8 mouse cellular contexts compared by ENCODE assay signal in the genomic region with DNA sequence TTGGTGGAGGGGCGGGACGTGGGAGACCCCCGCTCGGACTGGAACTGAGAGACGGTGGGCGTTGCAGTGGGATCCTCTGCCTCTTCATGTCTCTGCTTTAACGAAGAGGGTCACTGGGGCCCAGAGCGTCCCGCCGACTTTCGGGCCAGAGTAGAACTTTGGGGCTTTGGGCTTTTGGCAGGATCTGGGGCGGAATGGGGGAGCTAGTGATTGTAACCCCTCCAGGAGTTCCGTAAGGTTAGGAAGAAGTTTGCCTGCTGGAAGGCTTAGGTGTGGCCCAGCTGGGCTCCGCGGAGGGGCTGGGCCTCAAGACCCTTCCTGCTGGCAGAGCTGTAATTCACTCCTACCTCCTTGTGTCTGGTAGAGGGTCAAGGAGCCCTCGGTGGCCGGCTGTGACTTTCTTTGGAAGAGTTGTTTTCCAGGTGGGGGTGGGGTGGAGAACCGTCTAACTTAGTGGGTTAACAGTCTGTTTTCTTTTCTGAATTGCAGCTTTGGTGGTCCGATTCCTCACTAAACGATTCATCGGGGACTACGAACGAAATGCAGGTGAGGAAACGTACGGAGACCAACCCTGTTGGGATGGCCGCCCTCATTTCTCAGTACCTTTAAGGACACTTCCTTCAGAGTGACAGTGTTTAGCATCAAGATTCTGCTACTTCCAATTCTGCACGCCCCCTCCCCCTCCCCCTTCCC. TPM values are rescaled to one million over a fixed set of nuclear protein-coding genes. Genes with fewer than 3 reads are reported as not detected.
DNase-seq lines count a peak whose midpoint lies in the region; ATAC-seq lines count a peak whose summit lies in the region.

No protein-coding gene starts in this region.

- no peaks in the 10 kb centered on the region for H3K9me3 ChIP-seq in heart, embryonic 15.5 days (replicated peaks)
- no peaks in the 10 kb centered on the region for H3K9me3 ChIP-seq in forebrain, embryonic 14.5 days (replicated peaks; ENCODE audit: control insufficient read depth, low read length)
- no peaks in the 10 kb centered on the region for H3K9me3 ChIP-seq in liver, embryonic 13.5 days (replicated peaks)

- WGBS in heart, embryonic 15.5 days = 1% methylated on average over 27 of the region's 27 CpGs
- WGBS in forebrain, embryonic 14.5 days = under 1% methylated on average over 27 of the region's 27 CpGs
- 8% methylated on average over 27 of the region's 27 CpGs for WGBS in liver, embryonic 13.5 days (ENCODE audit: insufficient replicate concordance)

- H3K4me1 ChIP-seq in heart, embryonic 15.5 days (replicated peaks) = peaks cover 58% of the 10 kb centered on the region
- H3K4me1 ChIP-seq in forebrain, embryonic 14.5 days (ENCODE audit: control insufficient read depth, insufficient read depth, low read length) = peaks cover 19% of the 10 kb centered on the region; the same call in 1 of the 2 replicates
- peaks cover 28% of the 10 kb centered on the region for H3K4me1 ChIP-seq in liver, embryonic 13.5 days (replicated peaks)

- peak overlapping the region; percentile 98 for H3K4me3 ChIP-seq in heart, embryonic 15.5 days
- peak overlapping the region; percentile 82 for H3K4me3 ChIP-seq in forebrain, embryonic 14.5 days (ENCODE audit: low read depth, low read length)
- peak overlapping the region; percentile 66 for H3K4me3 ChIP-seq in liver, embryonic 13.5 days (replicated peaks)

- peaks cover 23% of the 10 kb centered on the region for H3K36me3 ChIP-seq in heart, embryonic 15.5 days
- H3K36me3 ChIP-seq in forebrain, embryonic 14.5 days (ENCODE audit: control insufficient read depth, insufficient read depth, low read length) = peaks cover 12% of the 10 kb centered on the region; the same call in 1 of the 2 replicates
- H3K36me3 ChIP-seq in liver, embryonic 13.5 days = peaks cover 8% of the 10 kb centered on the region; the same call in 1 of the 2 replicates

- H3K27ac ChIP-seq in heart, embryonic 15.5 days = peak overlapping the region; percentile 92
- H3K27ac ChIP-seq in forebrain, embryonic 14.5 days (ENCODE audit: low read depth, low read length) = peak overlapping the region; percentile 66; the same call in 1 of the 2 replicates
- no peak overlapping the region for H3K27ac ChIP-seq in liver, embryonic 13.5 days

- intact Hi-C loops in heart, postnatal 36 days (cut with DNase I) = loop anchor here (1.0 to 5.0 kb wide), 7 partner anchors 21 to 188 kb away; no protein-coding TSS in a partner anchor

- no peak for ATAC-seq in heart, embryonic 15.5 days (replicated peaks; ENCODE audit: insufficient number of reproducible peaks, insufficient read depth, low FRiP score, low read depth)
- peak; percentile 55 for ATAC-seq in forebrain, embryonic 14.5 days
- ATAC-seq in liver, embryonic 13.5 days (ENCODE audit: low read depth) = peak; percentile 5; the same call in 1 of the 2 replicates
- ATAC-seq in monocyte, adult 5-6 weeks (replicated peaks; ENCODE audit: insufficient number of reproducible peaks, low FRiP score, low TSS enrichment, poor library complexity, severe bottlenecking) = no peak

- H3K9ac ChIP-seq in heart, embryonic 15.5 days = peak overlapping the region; percentile 99
- peak overlapping the region; percentile 81 for H3K9ac ChIP-seq in forebrain, embryonic 14.5 days (ENCODE audit: low read length)
- peak overlapping the region; percentile 74 for H3K9ac ChIP-seq in liver, embryonic 13.5 days

- H3K27me3 ChIP-seq in heart, embryonic 15.5 days = no peaks in the 10 kb centered on the region
- no peaks in the 10 kb centered on the region for H3K27me3 ChIP-seq in forebrain, embryonic 14.5 days (replicated peaks; ENCODE audit: control insufficient read depth, insufficient read depth, low read length)
- peaks cover 50% of the 10 kb centered on the region for H3K27me3 ChIP-seq in liver, embryonic 13.5 days

- DNase-seq in heart, postnatal 36 days = no peak
- DNase-seq in R1 (ENCODE audit: low read depth, low spot score) = peak; percentile 54
- no peak for DNase-seq in forebrain, embryonic 14.5 days (ENCODE audit: low spot score)
- DNase-seq in liver, embryonic 13.5 days = no peak
- DNase-seq in right cerebral cortex, adult 2 months (ENCODE audit: low spot score in 2 of 2) = no peak
- no peak for DNase-seq in c-Kit-positive CD71-positive TER-119-positive erythroid progenitor cells, embryonic 14.5 days (ENCODE audit: low spot score)

- H3K4me2 ChIP-seq in heart, embryonic 15.5 days = peak overlapping the region; percentile 97
- peak overlapping the region; percentile 75 for H3K4me2 ChIP-seq in forebrain, embryonic 14.5 days (ENCODE audit: low read length)
- peak overlapping the region; percentile 88 for H3K4me2 ChIP-seq in liver, embryonic 13.5 days

RNA-seq across cellular contexts. Expression of a gene that starts 0.7 kb away (rescaled TPM):
- 90.2 and 101 TPM in 2 replicates for polyA plus RNA-seq in heart, embryonic 15.5 days (2015; fragmentation: Nextera tagmentation; extraction: Ambion mirVana)
- 10 to 100 TPM; 29.9 to 44.8 TPM for total RNA-seq in heart, postnatal 36 days (2021)
- 26.6 and 27.4 TPM in 2 replicates for polyA plus RNA-seq in forebrain, embryonic 14.5 days (2014; fragmentation: Nextera tagmentation; extraction: Ambion mirVana)
- polyA plus RNA-seq in liver, embryonic 13.5 days (2015; fragmentation: Nextera tagmentation; extraction: Ambion mirVana) = 4.3 and 5.1 TPM in 2 replicates
- total RNA-seq in monocyte, adult 5-6 weeks (2017) = 0.57 to 0.78 TPM in 2 of 3 replicates, not detected in the other

Comparison
In these comparisons a context has a peak if more than half of its experiments do, and no peak if none do; other contexts are left out.
1. ATAC-seq: peak in forebrain, embryonic 14.5 days (single experiment) and liver, embryonic 13.5 days (single experiment); none in heart, embryonic 15.5 days (single experiment) and monocyte, adult 5-6 weeks (single experiment).
2. Peak in every context shown above with its lines, with median percentiles within 50 percentile points of each other: H3K4me2 ChIP-seq, H3K4me3 ChIP-seq and H3K9ac ChIP-seq.